1 mouse cellular context compared by ENCODE assay signal in the genomic region with DNA sequence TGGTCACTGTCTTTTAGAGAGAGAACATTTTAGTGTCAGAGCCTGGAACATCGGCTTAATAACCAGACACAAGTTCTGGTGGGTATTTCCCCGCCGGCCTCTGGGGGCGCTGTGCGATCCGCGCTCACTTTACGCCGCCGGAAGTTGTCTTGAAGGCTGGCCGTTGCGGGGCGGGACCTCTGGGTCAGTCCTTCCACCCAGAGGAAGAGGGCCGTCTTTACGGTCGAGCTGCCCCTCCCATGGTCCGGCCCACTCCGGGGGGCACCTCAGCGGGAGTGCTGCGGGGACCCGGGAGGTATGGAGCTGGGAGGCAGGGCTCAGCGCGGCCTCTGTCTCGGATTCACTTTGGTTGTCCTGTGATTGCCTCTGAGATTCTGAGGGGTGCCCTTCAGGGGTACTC.
TF ChIP-seq lines count a peak whose summit lies in the region.

No protein-coding gene starts in this region.

TF ChIP-seq in MEL, 35 proteins besides CTCF, POLR2A, EP300 and RAD21 (continued from another document):
- TF ChIP-seq BHLHE40 (IDR thresholded peaks at IDR 0.05; ENCODE audit: borderline replicate concordance, low read depth, low read length) (no peak), ZNF384 (IDR thresholded peaks at IDR 0.05; ENCODE audit: low read depth, low read length) (no peak), NELFE (IDR thresholded peaks at IDR 0.05; ENCODE audit: low read depth, low read length) (peak; percentile 87), GATA1 (IDR thresholded peaks at IDR 0.05; ENCODE audit: low read depth, low read length) (no peak), MAFK (IDR thresholded peaks at IDR 0.05; ENCODE audit: borderline replicate concordance, low read depth, low read length) (no peak), POLR2AphosphoS5 (IDR thresholded peaks at IDR 0.05; ENCODE audit: borderline replicate concordance, low read depth, low read length) (no peak), UBTF (IDR thresholded peaks at IDR 0.05; ENCODE audit: borderline replicate concordance, insufficient read depth, low read depth, low read length) (no peak), POLR2AphosphoS2 (IDR thresholded peaks at IDR 0.05; ENCODE audit: low read length) (peak; percentile 68; the same call in 1 of the 2 replicates), MYB (IDR thresholded peaks at IDR 0.05; ENCODE audit: low read depth, low read length) (0 out of 2 replicates have a peak, but pooled peaks have one; percentile 6), MXI1 (IDR thresholded peaks at IDR 0.05; ENCODE audit: low read depth, low read length) (peak; percentile 69; the same call in 1 of the 2 replicates), USF1 (IDR thresholded peaks at IDR 0.05; ENCODE audit: low read depth, low read length) (peak; percentile 28; the same call in 1 of the 2 replicates), MYC (IDR thresholded peaks at IDR 0.05; ENCODE audit: low read depth, low read length) (0 out of 2 replicates have a peak, but pooled peaks have one; percentile 23), MEF2A (IDR thresholded peaks at IDR 0.05; ENCODE audit: extremely low read depth, insufficient replicate concordance, low read depth, low read length, poor library complexity, severe bottlenecking) (no peak), CHD2 (IDR thresholded peaks at IDR 0.05; ENCODE audit: low read length) (no peak), HCFC1 (IDR thresholded peaks at IDR 0.05; ENCODE audit: low read depth, low read length) (peak; percentile 97), USF2 (IDR thresholded peaks at IDR 0.05; ENCODE audit: borderline replicate concordance in 1 of 2, insufficient read depth in 1 of 2, low read depth in 1 of 2, low read length in 2 of 2) (no peak), ELF1 (IDR thresholded peaks at IDR 0.05; ENCODE audit: low read depth, low read length) (peak; percentile 84), JUND (IDR thresholded peaks at IDR 0.05; ENCODE audit: low read depth, low read length) (no peak), KAT2A (conservative IDR thresholded peaks at IDR 0.05; ENCODE audit: low read depth, low read length) (peak; percentile 88; the same call in 1 of the 2 replicates), ZKSCAN1 (IDR thresholded peaks at IDR 0.05; ENCODE audit: low read depth, low read length) (no peak), GABPA (IDR thresholded peaks at IDR 0.05; ENCODE audit: low read depth, low read length) (peak; percentile 94; the same call in 1 of the 2 replicates), MAX (IDR thresholded peaks at IDR 0.05; ENCODE audit: low read length) (no peak), E2F4 (IDR thresholded peaks at IDR 0.05; ENCODE audit: borderline replicate concordance, low read depth, low read length) (no peak; the same call in 1 of the 2 replicates), ETS1 (IDR thresholded peaks at IDR 0.05; ENCODE audit: low read depth, low read length) (peak; percentile 48; the same call in 1 of the 2 replicates)
TF ChIP-seq in MEL: peak in this region for 17.
